Comparison of ENCODE assay signal across 8 mouse cellular contexts in genomic region chr7:25238829-25239623, GRCm38 (mm10). TPM values are rescaled to one million over a fixed set of nuclear protein-coding genes. Genes with fewer than 3 reads are reported as not detected.
DNase-seq lines count a peak whose midpoint lies in the region; ATAC-seq and TF ChIP-seq lines count a peak whose summit lies in the region.

No protein-coding gene starts in this region.

- peak; percentile 10 for TF ChIP-seq CTCF in C2C12 (IDR thresholded peaks at IDR 0.05; ENCODE audit: control insufficient read depth, insufficient read depth, insufficient read length)
- TF ChIP-seq CTCF in heart, adult 2 months (IDR thresholded peaks at IDR 0.05) = peak; percentile 83

- H3K27me3 ChIP-seq in C2C12 (ENCODE audit: control insufficient read depth, insufficient read depth, insufficient read length) (no peaks in the 10 kb centered on the region), myocyte (ENCODE audit: control insufficient read depth, insufficient read depth, insufficient read length) (no peaks in the 10 kb centered on the region)
- no peaks in the 10 kb centered on the region for H3K27me3 ChIP-seq in embryonic facial prominence, embryonic 14.5 days (replicated peaks; ENCODE audit: control insufficient read depth, insufficient read depth, low read length)
- no peaks in the 10 kb centered on the region for H3K27me3 ChIP-seq in heart, adult 2 months (ENCODE audit: control insufficient read depth, insufficient read depth, low read length)
- no peaks in the 10 kb centered on the region for H3K27me3 ChIP-seq in liver, embryonic 11.5 days (replicated peaks; ENCODE audit: control insufficient read depth, insufficient read depth, low read length)
- no peaks in the 10 kb centered on the region for H3K27me3 ChIP-seq in stomach, embryonic 14.5 days (ENCODE audit: control insufficient read depth, insufficient read depth, low read length)

- intact Hi-C loops in heart, adult 2 months (cut with DNase I) = loop anchor here (5.0 to 10.0 kb wide), 2 partner anchors 267 to 354 kb away; partner anchors contain the start of genes Rabac1 and Rps19

- peak; percentile 77 for TF ChIP-seq POLR2A in heart, adult 2 months (IDR thresholded peaks at IDR 0.05; ENCODE audit: insufficient read depth, low read depth, low read length)
- TF ChIP-seq POLR2A in myocyte (IDR thresholded peaks at IDR 0.05; ENCODE audit: insufficient read length, low read depth) = peak; percentile 49

- H3K4me2 ChIP-seq in embryonic facial prominence, embryonic 14.5 days (ENCODE audit: low read depth, low read length) = peak overlapping the region; percentile 78
- peak overlapping the region; percentile 97 for H3K4me2 ChIP-seq in liver, embryonic 11.5 days
- H3K4me2 ChIP-seq in myocyte (ENCODE audit: low read depth) = peak overlapping the region; percentile 93
- H3K4me2 ChIP-seq in stomach, embryonic 14.5 days (replicated peaks; ENCODE audit: low read depth, low read length) = peak overlapping the region; percentile 75

- peak; percentile 85 to 86 for DNase-seq in adrenal gland, postnatal 36 days
- DNase-seq in embryonic facial prominence, embryonic 14.5 days (ENCODE audit: low spot score) = peak; percentile 98
- peak; percentile 80 to 89 for DNase-seq in heart, adult 2 months
- peak; percentile 88 to 90 for DNase-seq in kidney, adult 8-10 months
- DNase-seq in liver, embryonic 11.5 days (ENCODE audit: low spot score) = peak; percentile 74

- H3K4me1 ChIP-seq in embryonic facial prominence, embryonic 14.5 days (ENCODE audit: control insufficient read depth, insufficient read depth, low read length) = 0 out of 2 replicates have a peak, but pooled peaks cover 9% of the 10 kb centered on the region
- H3K4me1 ChIP-seq in heart, adult 2 months (ENCODE audit: control insufficient read depth, insufficient read depth, low read length) = peaks cover 5% of the 10 kb centered on the region
- peaks cover 17% of the 10 kb centered on the region for H3K4me1 ChIP-seq in liver, embryonic 11.5 days (replicated peaks; ENCODE audit: control insufficient read depth, insufficient read depth, low read length)
- peaks cover 15% of the 10 kb centered on the region for H3K4me1 ChIP-seq in stomach, embryonic 14.5 days (ENCODE audit: control insufficient read depth, insufficient read depth, low read length)

- H3K79me3 ChIP-seq in C2C12 (ENCODE audit: low read depth) = peaks cover 19% of the 10 kb centered on the region

- ATAC-seq in embryonic facial prominence, embryonic 14.5 days (ENCODE audit: low read depth) = peak; percentile 69
- peak; percentile 58 for ATAC-seq in liver, embryonic 11.5 days (replicated peaks; ENCODE audit: low FRiP score)
- peak; percentile 40 for ATAC-seq in stomach, embryonic 14.5 days (ENCODE audit: insufficient number of reproducible peaks, insufficient read depth, low FRiP score, low read depth)

- peak; percentile 94 for TF ChIP-seq EP300 in heart, adult 2 months (IDR thresholded peaks at IDR 0.05; ENCODE audit: insufficient read depth, low read depth, low read length)

- no peaks in the 10 kb centered on the region for H3K9me3 ChIP-seq in embryonic facial prominence, embryonic 14.5 days (ENCODE audit: control insufficient read depth, low read length)
- H3K9me3 ChIP-seq in liver, embryonic 11.5 days (ENCODE audit: control insufficient read depth, low read length) = no peaks in the 10 kb centered on the region
- H3K9me3 ChIP-seq in stomach, embryonic 14.5 days (ENCODE audit: control insufficient read depth, low read depth, low read length) = no peaks in the 10 kb centered on the region

- H3ac ChIP-seq in C2C12 (ENCODE audit: control insufficient read depth, insufficient read length, low read depth) (peak overlapping the region; percentile 54), myocyte (ENCODE audit: control insufficient read depth, insufficient read length) (no peak overlapping the region)

- H3K79me2 ChIP-seq in C2C12 (ENCODE audit: control insufficient read depth, insufficient read depth) (peaks cover 43% of the 10 kb centered on the region), myocyte (ENCODE audit: control insufficient read depth, insufficient read depth) (peaks cover 37% of the 10 kb centered on the region)
- no peaks in the 10 kb centered on the region; the same call in 1 of the 2 replicates for H3K79me2 ChIP-seq in heart, adult 2 months (replicated peaks; ENCODE audit: control insufficient read depth, insufficient read depth, low read length)

- H3K36me3 ChIP-seq in C2C12 (ENCODE audit: control insufficient read depth, insufficient read depth) (peaks cover 18% of the 10 kb centered on the region), myocyte (ENCODE audit: control insufficient read depth, insufficient read depth) (peaks cover 3% of the 10 kb centered on the region)
- H3K36me3 ChIP-seq in embryonic facial prominence, embryonic 14.5 days (ENCODE audit: control insufficient read depth, insufficient read depth, low read length) = peaks cover 43% of the 10 kb centered on the region
- no peaks in the 10 kb centered on the region for H3K36me3 ChIP-seq in heart, adult 2 months (ENCODE audit: control insufficient read depth, insufficient read depth, low read length)
- peaks cover 20% of the 10 kb centered on the region for H3K36me3 ChIP-seq in liver, embryonic 11.5 days (ENCODE audit: control insufficient read depth, insufficient read depth, low read length)
- peaks cover 26% of the 10 kb centered on the region for H3K36me3 ChIP-seq in stomach, embryonic 14.5 days (ENCODE audit: control insufficient read depth, insufficient read depth, low read length)

- peak overlapping the region; percentile 80 for H3K27ac ChIP-seq in embryonic facial prominence, embryonic 14.5 days (replicated peaks; ENCODE audit: low read depth, low read length)
- H3K27ac ChIP-seq in heart, adult 2 months = peak overlapping the region; percentile 96
- peak overlapping the region; percentile 63 for H3K27ac ChIP-seq in liver, embryonic 11.5 days (ENCODE audit: low read depth, low read length)
- peak overlapping the region; percentile 70; the same call in 1 of the 2 replicates for H3K27ac ChIP-seq in stomach, embryonic 14.5 days (ENCODE audit: low read length)

- peak overlapping the region; percentile 39; the same call in 1 of the 2 replicates for H3K9ac ChIP-seq in embryonic facial prominence, embryonic 14.5 days (ENCODE audit: low read depth, low read length)
- peak overlapping the region; percentile 68 for H3K9ac ChIP-seq in heart, adult 2 months (ENCODE audit: low read depth, low read length)
- peak overlapping the region; percentile 71 for H3K9ac ChIP-seq in liver, embryonic 11.5 days (ENCODE audit: low read depth, low read length)
- H3K9ac ChIP-seq in stomach, embryonic 14.5 days (replicated peaks; ENCODE audit: low read depth, low read length) = no peak overlapping the region

- H3K4me3 ChIP-seq in C2C12 (ENCODE audit: insufficient read depth, poor library complexity, severe bottlenecking) = no peak overlapping the region
- H3K4me3 ChIP-seq in embryonic facial prominence, embryonic 14.5 days (ENCODE audit: low read depth, low read length) = peak overlapping the region; percentile 96
- H3K4me3 ChIP-seq in heart, adult 2 months = peak overlapping the region; percentile 64
- peak overlapping the region; percentile 99 for H3K4me3 ChIP-seq in liver, embryonic 11.5 days (ENCODE audit: low read depth, low read length)
- peak overlapping the region; percentile 40 for H3K4me3 ChIP-seq in myocyte
- H3K4me3 ChIP-seq in stomach, embryonic 14.5 days (ENCODE audit: low read depth, low read length) = peak overlapping the region; percentile 82

- 2% methylated on average over 30 of the region's 30 CpGs for WGBS in embryonic facial prominence, embryonic 14.5 days
- WGBS in heart, adult 2 months = 1% methylated on average over 30 of the region's 30 CpGs
- WGBS in liver, embryonic 11.5 days = 4% methylated on average over 30 of the region's 30 CpGs
- 2% methylated on average over 30 of the region's 30 CpGs for WGBS in stomach, embryonic 14.5 days

RNA-seq across cellular contexts. Expression of gene Gsk3a, which starts 1.4 kb away (rescaled TPM):
- 87.3 TPM for polyA plus RNA-seq in C2C12 (2012; fragmentation: generic; extraction: Trizol)
- total RNA-seq in adrenal gland, postnatal 36 days (2021) = 10 to 100 TPM; 93.3 to 96.7 TPM
- polyA plus RNA-seq in embryonic facial prominence, embryonic 14.5 days (2014; fragmentation: Nextera tagmentation; extraction: Ambion mirVana) = 14.3 and 14.8 TPM in 2 replicates
- total RNA-seq in heart, adult 2 months (2021) = 10 to 100 TPM; 61.7 to 69.4 TPM
- 105 and 123 TPM in 2 replicates for polyA plus RNA-seq in heart, adult 2 months (2012; rRNA removed)
- 11.0 and 13.0 TPM in 2 replicates for polyA plus RNA-seq in liver, embryonic 11.5 days (2014; fragmentation: Nextera tagmentation; extraction: Ambion mirVana)
- 69.4 TPM for polyA plus RNA-seq in myocyte (2012; fragmentation: generic; extraction: Trizol)
- polyA plus RNA-seq in stomach, embryonic 14.5 days (2014; fragmentation: Nextera tagmentation; extraction: Ambion mirVana) = 14.7 and 15.9 TPM in 2 replicates

RNA-seq across cellular contexts. Expression of gene Erf, which starts 11.5 kb away (rescaled TPM):
- polyA plus RNA-seq in C2C12 (2012; fragmentation: generic; extraction: Trizol) = 61.8 TPM
- 10 to 100 TPM; 25.4 to 40.9 TPM for total RNA-seq in adrenal gland, postnatal 36 days (2021)
- polyA plus RNA-seq in embryonic facial prominence, embryonic 14.5 days (2014; fragmentation: Nextera tagmentation; extraction: Ambion mirVana) = 23.3 and 26.0 TPM in 2 replicates
- 10 to 100 TPM; 16.5 to 21.2 TPM for total RNA-seq in heart, adult 2 months (2021)
- 11.9 and 17.1 TPM in 2 replicates for polyA plus RNA-seq in heart, adult 2 months (2012; rRNA removed)
- polyA plus RNA-seq in liver, embryonic 11.5 days (2014; fragmentation: Nextera tagmentation; extraction: Ambion mirVana) = 13.8 and 16.4 TPM in 2 replicates
- 42.5 TPM for polyA plus RNA-seq in myocyte (2012; fragmentation: generic; extraction: Trizol)
- 25.8 and 27.7 TPM in 2 replicates for polyA plus RNA-seq in stomach, embryonic 14.5 days (2014; fragmentation: Nextera tagmentation; extraction: Ambion mirVana)

RNA-seq across cellular contexts. Expression of gene Zfp526, which starts 17.8 kb away (rescaled TPM):
- 5.4 TPM for polyA plus RNA-seq in C2C12 (2012; fragmentation: generic; extraction: Trizol)
- 1 to 10 TPM; 9.3 to 9.4 TPM for total RNA-seq in adrenal gland, postnatal 36 days (2021)
- 4.1 and 4.4 TPM in 2 replicates for polyA plus RNA-seq in embryonic facial prominence, embryonic 14.5 days (2014; fragmentation: Nextera tagmentation; extraction: Ambion mirVana)
- total RNA-seq in heart, adult 2 months (2021) = 1 to 10 TPM; 7.4 to 9.6 TPM
- polyA plus RNA-seq in heart, adult 2 months (2012; rRNA removed) = 6.9 and 8.1 TPM in 2 replicates
- polyA plus RNA-seq in liver, embryonic 11.5 days (2014; fragmentation: Nextera tagmentation; extraction: Ambion mirVana) = 4.0 and 4.2 TPM in 2 replicates
- 5.6 TPM for polyA plus RNA-seq in myocyte (2012; fragmentation: generic; extraction: Trizol)
- polyA plus RNA-seq in stomach, embryonic 14.5 days (2014; fragmentation: Nextera tagmentation; extraction: Ambion mirVana) = 3.7 and 4.2 TPM in 2 replicates

RNA-seq across cellular contexts. Expression of gene Dedd2, which starts 18.6 kb away (rescaled TPM):
- polyA plus RNA-seq in C2C12 (2012; fragmentation: generic; extraction: Trizol) (5.3 TPM), myocyte (2012; fragmentation: generic; extraction: Trizol) (8.8 TPM)
- total RNA-seq in adrenal gland, postnatal 36 days (2021) = 10 to 100 TPM; 16.7 to 17.7 TPM
- polyA plus RNA-seq in embryonic facial prominence, embryonic 14.5 days (2014; fragmentation: Nextera tagmentation; extraction: Ambion mirVana) = 8.3 and 9.4 TPM in 2 replicates
- total RNA-seq in heart, adult 2 months (2021) = 10 to 100 TPM; 14.3 to 18.4 TPM
- 18.7 and 21.7 TPM in 2 replicates for polyA plus RNA-seq in heart, adult 2 months (2012; rRNA removed)
- 19.6 and 21.1 TPM in 2 replicates for polyA plus RNA-seq in liver, embryonic 11.5 days (2014; fragmentation: Nextera tagmentation; extraction: Ambion mirVana)
- 7.5 and 8.7 TPM in 2 replicates for polyA plus RNA-seq in stomach, embryonic 14.5 days (2014; fragmentation: Nextera tagmentation; extraction: Ambion mirVana)

RNA-seq across cellular contexts. Expression of gene Cic, which starts 28.5 kb away (rescaled TPM):
- polyA plus RNA-seq in C2C12 (2012; fragmentation: generic; extraction: Trizol) = 79.5 TPM
- total RNA-seq in adrenal gland, postnatal 36 days (2021) = 100 to 1,000 TPM in 1 of 2 experiments, 10 to 100 TPM in 1; 94.8 to 116 TPM
- polyA plus RNA-seq in embryonic facial prominence, embryonic 14.5 days (2014; fragmentation: Nextera tagmentation; extraction: Ambion mirVana) = 48.8 and 49.0 TPM in 2 replicates
- total RNA-seq in heart, adult 2 months (2021) = 10 to 100 TPM; 62.8 to 62.9 TPM
- 37.7 and 41.6 TPM in 2 replicates for polyA plus RNA-seq in heart, adult 2 months (2012; rRNA removed)
- 21.6 and 25.2 TPM in 2 replicates for polyA plus RNA-seq in liver, embryonic 11.5 days (2014; fragmentation: Nextera tagmentation; extraction: Ambion mirVana)
- polyA plus RNA-seq in myocyte (2012; fragmentation: generic; extraction: Trizol) = 65.8 TPM
- polyA plus RNA-seq in stomach, embryonic 14.5 days (2014; fragmentation: Nextera tagmentation; extraction: Ambion mirVana) = 51.4 and 54.1 TPM in 2 replicates
